Mouse (Mus musculus) cerebellum, adult 2 months (tissue): ENCODE data around the gene Mmp20. TPM values are rescaled to one million over a fixed set of nuclear protein-coding genes. Genes with fewer than 3 reads are reported as not detected.
A peak's percentile ranks its signal among the peaks of the same experiment; 100 is the strongest.

Experiments used
- DNase-seq, 2 experiments: peaks; one replicate each; pipeline ENCODE4 v3.0.0; 2021
- H3K27ac ChIP-seq: fragments of 200-500 bp; 2 replicates; pipeline ENCODE4 v1.5.1; 2012; ENCODE audit warnings: low read length, control low read depth, inconsistent platforms; ENCODE audit not compliant: insufficient read depth
- H3K27me3 ChIP-seq: fragments of 200-500 bp; 2 replicates; pipeline ENCODE4 v1.6.1; 2012; ENCODE audit warnings: inconsistent platforms, mild to moderate bottlenecking, low read length, moderate library complexity; ENCODE audit not compliant: control insufficient read depth, insufficient read depth
- H3K4me1 ChIP-seq: fragments of 200-500 bp; 2 replicates; pipeline ENCODE4 v1.6.1; 2011; ENCODE audit warnings: low read length; ENCODE audit not compliant: control insufficient read depth, insufficient read depth
- H3K4me3 ChIP-seq: fragments of 200-500 bp; replicated peaks from 2 replicates; pipeline ENCODE3; 2011; ENCODE audit warnings: mild to moderate bottlenecking, low read depth, low read length, control low read depth; ENCODE audit not compliant: insufficient read depth
- CTCF ChIP-seq: fragments of 200-500 bp; IDR thresholded peaks from 2 replicates; pipeline ENCODE4 v1.5.1; 2011; ENCODE audit warnings: low read depth, mild to moderate bottlenecking, control low read depth, low read length, moderate library complexity, borderline replicate concordance; ENCODE audit not compliant: insufficient read depth
- POLR2A ChIP-seq: fragments of 200-500 bp; IDR thresholded peaks from 2 replicates; pipeline ENCODE4 v1.6.1; 2011; ENCODE audit warnings: low read length, control low read depth, borderline replicate concordance; ENCODE audit not compliant: insufficient read depth
- WGBS: fragments of 180-500 bp; shearing (Covaris S2); methylation state at CpG from one replicate; pipeline ENCODE4 v1.1.7; 2018; 5-methylcytosine and 5-hydroxymethylcytosine counted together
- polyA plus RNA-seq: library from polyadenylated mRNA; depleted of rRNA; stranded (reverse); fragments of >200 nt; gene quantifications from 2 replicates; pipeline ENCODE4 v1.2.3, GENCODE M21; 2012; rRNA removed

The Mmp20 gene
- polyA plus RNA-seq: 0.08 and 0.10 TPM in 2 replicates

DNA sequence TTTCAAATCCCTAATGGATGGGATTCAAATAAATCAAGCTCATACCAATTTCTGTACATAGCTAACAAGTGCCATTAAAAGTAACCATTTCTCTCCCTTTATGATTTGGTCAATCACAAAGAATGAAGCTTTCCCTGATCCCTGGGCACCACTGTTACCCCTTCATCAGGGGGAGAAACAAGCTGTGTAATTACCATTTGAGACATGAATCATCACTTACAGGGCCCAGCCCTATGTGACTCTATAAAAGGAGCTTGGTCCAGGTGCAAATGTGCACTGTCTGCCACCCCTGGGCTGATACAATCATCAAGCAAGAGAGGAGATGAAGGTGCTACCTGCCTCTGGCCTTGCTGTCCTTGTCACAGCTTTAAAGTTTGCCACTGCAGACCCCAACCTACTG, at the start of gene Mmp20:
Gene Mmp20, plus strand, starts transcription at position 301 of the 400 bp plus-strand sequence.
- H3K27ac ChIP-seq: no peak within 1 kb of the TSS
- TF ChIP-seq POLR2A (no peak), CTCF (no peak)
- H3K4me3 ChIP-seq: no peak within 1 kb of the TSS
- no peak for DNase-seq
- no peaks in the 10 kb centered on the region for H3K27me3 ChIP-seq
- no peaks in the 10 kb centered on the region for H3K4me1 ChIP-seq

DNA sequence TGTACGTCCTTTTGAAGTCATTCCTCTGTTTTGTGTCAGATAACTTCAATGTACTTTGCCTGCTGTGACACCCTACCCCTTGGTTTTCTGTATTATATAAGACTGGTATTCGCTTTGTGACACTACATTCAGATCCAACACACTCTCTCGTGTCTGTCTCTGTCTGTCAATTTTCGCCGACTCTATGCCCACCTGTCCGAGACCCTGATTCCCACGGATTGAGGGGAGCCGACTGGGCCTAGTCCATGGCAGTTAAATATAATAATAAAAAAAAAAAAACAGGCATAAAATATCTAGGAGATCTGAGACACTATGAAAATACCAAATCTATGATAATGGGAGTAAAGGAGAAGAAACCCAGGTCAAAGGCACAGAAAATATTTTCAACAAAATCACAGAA, 38.0 kb upstream of the Mmp20 start:
- DNase-seq: no peak
- TF ChIP-seq POLR2A (no peak), CTCF (no peak)
- Histone ChIP-seq H3K27me3 (no peaks in the 10 kb centered on the region), H3K4me3 (no peak overlapping the region), H3K27ac (no peak overlapping the region), H3K4me1 (no peaks in the 10 kb centered on the region)
- 73% methylated on average over 8 of the region's 8 CpGs for WGBS

DNA sequence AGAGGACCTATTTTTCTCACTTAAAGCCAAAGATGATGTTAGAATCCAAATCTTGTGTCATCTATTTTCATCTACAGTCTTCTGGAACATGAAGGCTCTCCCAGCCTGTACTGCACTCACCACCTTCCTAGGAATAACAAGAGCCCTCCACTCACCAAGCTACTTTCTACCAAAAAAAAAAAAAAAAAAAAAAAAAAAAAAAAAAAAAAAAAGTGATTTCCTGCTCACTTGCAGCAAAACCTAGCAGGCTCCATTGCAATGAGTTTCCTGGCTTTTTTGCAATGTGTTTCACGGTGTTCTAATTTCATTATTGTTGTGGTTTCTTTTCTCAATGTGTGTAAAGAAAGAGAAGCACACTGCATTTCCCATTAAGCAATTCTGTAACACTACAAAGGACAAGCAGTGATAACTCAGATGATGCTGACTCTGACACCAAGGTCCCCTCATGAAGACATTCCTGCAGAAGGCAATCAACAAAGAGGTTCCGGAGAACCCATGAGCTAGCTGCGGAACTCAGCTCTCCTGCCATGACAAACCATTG, 34.7 kb upstream of the Mmp20 start:
- TF ChIP-seq CTCF: no peak
- TF ChIP-seq POLR2A: no peak
- no peaks in the 10 kb centered on the region for H3K27me3 ChIP-seq
- H3K4me1 ChIP-seq: no peaks in the 10 kb centered on the region
- H3K4me3 ChIP-seq: no peak overlapping the region
- H3K27ac ChIP-seq: no peak overlapping the region
- no peak for DNase-seq
- WGBS: 96% methylated on average over 3 of the region's 3 CpGs

DNA sequence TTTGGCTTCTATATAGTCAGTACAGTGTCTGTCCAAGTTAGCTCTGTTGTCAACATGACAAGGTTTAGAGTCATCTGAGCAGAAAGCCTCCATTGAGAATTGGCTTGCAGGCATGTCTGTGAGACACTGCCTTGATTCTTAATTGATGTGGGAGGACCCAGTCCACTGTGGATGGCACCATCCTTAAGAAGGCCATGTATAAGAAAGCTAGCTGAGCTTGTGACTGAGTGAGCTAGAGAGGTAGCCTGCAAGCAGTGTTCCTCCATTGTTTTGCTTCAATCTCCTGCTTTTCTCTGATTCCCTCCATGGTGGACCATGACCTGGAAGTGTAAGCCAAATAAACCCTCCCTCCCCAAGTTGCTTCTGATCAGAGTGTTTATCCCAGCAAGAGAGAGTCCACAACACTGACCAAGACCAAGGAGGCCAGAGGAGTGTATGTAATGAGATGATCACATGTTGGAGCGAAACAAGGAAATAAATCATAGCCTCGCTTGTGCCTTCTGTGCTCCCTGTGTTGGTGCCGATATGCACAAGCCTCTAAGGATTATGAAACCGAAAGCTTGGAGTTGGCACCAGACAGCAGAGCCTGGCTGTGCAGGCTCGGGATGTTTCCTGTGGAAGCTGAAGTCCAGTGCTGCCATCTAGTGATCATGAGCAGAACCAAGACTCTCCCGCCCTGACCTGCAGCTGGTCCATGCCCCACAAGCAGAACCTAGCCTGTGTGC, 33.1 kb upstream of the Mmp20 start:
- Histone ChIP-seq H3K27me3 (no peaks in the 10 kb centered on the region), H3K4me1 (no peaks in the 10 kb centered on the region), H3K4me3 (peak overlapping the region; percentile 63), H3K27ac (0 out of 2 replicates have a peak overlapping the region, but pooled peaks have one; percentile 14)
- 3% methylated on average over 6 of the region's 6 CpGs for WGBS
- peak; percentile 71 to 81 for DNase-seq
- peak; percentile 74 for TF ChIP-seq CTCF
- TF ChIP-seq POLR2A: no peak

DNA sequence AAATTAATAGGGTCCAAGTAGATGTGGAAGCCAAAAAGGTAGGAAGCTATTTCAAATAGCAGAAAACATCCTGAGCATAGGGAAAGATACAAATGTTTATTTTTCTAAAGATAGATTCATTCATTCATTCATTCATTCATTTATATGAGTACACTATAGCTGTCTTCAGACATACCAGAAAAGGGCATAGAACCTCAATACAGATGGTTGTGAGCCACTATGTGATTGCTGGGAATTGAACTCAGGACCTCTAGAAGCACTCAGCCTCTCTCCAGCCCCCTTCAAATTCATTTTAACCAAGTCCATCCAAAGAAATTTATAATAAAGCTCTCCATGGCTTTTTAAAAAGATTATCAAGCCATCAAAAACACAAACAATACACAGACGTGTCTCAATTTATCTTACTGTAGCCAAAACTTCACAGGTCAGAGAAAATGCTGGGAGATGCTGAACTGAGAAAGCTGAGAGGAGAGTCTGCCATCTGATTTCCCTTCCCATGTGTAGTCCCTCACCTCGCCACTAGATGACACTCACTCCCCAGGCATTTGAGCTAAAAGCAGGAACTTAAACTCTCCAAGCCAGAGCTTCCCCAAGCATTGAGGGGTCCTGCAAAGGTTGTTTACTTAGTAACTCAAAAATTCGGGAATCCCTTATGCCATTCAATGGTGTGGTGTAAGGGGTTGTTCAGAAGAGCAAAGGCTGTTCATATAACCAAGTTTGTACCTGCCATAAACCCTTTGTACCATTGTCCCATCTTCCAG, 24.9 kb upstream of the Mmp20 start:
- H3K27me3 ChIP-seq: no peaks in the 10 kb centered on the region; the same call in 1 of the 2 replicates
- peak; percentile 44 to 60 for DNase-seq
- peaks cover 3% of the 10 kb centered on the region; the same call in 1 of the 2 replicates for H3K4me1 ChIP-seq
- 9% methylated on average over 3 of the region's 3 CpGs for WGBS
- no peak overlapping the region for H3K4me3 ChIP-seq
- no peak for TF ChIP-seq POLR2A
- TF ChIP-seq CTCF: peak; percentile 88
- H3K27ac ChIP-seq: no peak overlapping the region

DNA sequence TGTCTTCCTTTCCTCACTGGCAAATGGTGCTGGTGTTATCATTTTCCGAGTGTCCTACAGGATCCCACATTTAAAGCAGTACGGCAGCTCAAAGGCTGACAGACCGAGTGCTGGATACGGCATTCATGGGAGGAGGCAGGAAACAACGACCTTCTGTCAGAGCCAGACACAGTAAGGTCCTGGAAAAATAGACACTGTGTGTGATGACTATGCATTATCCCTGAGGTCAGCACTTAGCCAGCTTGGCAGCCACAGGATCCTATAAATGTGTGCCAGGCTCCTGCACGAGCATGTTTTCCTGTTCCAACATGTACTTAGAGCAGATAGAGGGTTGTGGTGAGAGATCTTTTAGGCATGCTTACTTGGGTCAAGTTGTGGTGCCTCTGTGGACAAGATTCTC, 24.0 kb upstream of the Mmp20 start:
- peak; percentile 11 to 55 for DNase-seq
- peaks cover 3% of the 10 kb centered on the region; the same call in 1 of the 2 replicates for H3K4me1 ChIP-seq
- H3K27me3 ChIP-seq: no peaks in the 10 kb centered on the region; the same call in 1 of the 2 replicates
- TF ChIP-seq POLR2A: no peak
- TF ChIP-seq CTCF: no peak
- H3K4me3 ChIP-seq: no peak overlapping the region
- no peak overlapping the region for H3K27ac ChIP-seq
- WGBS: 7% methylated on average over 6 of the region's 6 CpGs

DNA sequence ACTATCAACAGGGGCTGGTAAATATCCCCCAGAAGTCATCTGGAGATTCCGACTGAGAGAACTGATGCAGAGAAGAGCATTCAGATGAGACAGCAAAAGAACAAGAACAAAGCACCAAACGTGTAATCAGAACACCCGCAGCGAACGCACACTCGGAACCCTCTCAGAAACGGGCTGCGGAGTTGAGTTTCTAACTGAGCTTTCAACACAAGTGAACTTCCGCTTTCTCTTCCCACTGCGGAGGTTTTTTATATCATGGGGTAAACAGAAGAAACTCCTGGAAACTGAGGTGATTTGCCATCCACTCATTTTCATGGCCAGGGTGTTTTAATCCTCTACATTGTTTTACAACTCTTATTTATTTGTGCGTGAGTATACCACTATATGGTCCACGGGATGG, 22.4 kb upstream of the Mmp20 start:
- 87% methylated on average over 12 of the region's 12 CpGs for WGBS
- TF ChIP-seq CTCF (no peak), POLR2A (no peak)
- no peaks in the 10 kb centered on the region; the same call in 1 of the 2 replicates for H3K27me3 ChIP-seq
- H3K27ac ChIP-seq: no peak overlapping the region
- H3K4me3 ChIP-seq: no peak overlapping the region
- no peak for DNase-seq
- H3K4me1 ChIP-seq: peaks cover 3% of the 10 kb centered on the region; the same call in 1 of the 2 replicates
